Mouse (Mus musculus): ENCODE data around the gene Pmvk.

Pmvk gene

DNA sequence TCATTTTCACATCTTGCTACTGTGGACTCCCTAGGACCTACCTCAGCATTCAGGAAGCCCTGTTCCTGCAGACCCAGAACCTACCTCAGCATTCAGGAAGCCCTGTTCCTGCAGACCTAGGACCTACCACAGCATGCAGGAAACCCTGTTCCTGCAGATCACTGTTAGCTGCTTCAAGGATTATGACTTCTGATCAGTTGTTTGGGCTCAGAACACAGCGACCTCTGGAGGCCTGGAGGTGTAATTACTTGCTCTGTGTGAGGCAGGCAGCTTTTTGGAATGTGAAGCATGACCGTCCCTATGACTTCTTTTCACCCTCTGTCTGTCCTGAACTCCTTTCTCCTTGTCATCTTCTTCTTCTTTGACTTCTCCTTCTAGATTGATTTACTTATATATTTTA, 27.1 kb downstream of the Pmvk start:
- DNase-seq (ENCODE audit: low spot score in 2 of 2), result no peak

DNA sequence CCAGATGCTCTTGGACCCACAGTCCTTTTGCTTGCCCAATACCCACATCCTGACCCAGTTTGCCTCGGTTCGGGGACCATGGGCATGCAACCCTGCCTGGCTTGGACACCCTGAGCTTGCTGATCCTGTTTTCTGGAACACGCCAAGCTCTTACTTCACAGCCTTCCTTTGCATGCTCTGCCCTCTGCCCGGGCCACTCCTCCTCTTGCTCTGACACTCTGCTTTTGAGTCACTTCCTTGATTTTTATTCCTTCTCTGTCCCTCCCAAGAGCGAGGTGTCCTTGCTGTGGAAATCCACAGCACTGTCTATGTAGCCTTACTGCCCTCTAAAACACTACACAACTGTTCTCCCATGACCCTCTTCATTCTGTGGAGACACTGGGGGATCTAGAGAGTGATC, 27.9 kb downstream of the Pmvk start:
- DNase-seq (ENCODE audit: low spot score in 2 of 2), result no peak

DNA sequence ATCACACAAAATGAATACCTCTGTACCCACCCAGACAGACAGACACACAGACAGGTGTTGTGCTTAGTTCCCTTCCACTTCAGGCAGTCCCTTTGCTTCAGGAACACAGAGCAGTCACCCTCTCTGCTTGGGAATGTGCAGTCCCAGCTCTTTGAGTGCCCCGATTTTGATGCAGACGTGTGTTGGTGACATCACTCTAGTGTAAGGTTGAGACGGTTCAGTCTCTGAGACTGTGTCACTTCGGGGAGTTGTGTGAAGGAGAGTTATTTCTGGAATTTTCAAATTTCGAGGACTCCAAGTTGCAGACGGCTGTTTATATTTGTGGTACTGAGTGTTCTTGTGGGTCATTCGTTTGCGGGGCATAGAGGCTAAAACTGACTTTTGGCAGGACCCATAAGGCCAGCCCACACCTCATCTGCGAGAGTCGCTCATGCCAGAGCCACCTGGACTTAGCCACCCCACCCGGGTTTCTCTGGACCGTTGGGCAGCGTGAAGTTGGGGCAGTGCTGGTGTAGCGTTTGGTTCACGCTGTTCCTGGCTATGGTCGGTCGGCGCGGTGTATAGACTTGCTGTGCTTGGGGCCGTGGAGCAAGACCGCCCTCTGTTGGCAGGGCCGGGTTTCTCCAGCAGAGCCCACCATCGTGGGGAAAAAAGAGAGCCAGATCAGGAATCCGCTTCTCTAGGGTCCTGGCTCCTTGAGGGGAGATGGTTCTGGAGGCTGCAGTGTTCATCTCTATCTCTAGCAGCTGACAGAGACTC, 30.6 kb downstream of the Pmvk start:
- peak; percentile 43 to 62 for DNase-seq (ENCODE audit: low spot score in 2 of 2)

DNA sequence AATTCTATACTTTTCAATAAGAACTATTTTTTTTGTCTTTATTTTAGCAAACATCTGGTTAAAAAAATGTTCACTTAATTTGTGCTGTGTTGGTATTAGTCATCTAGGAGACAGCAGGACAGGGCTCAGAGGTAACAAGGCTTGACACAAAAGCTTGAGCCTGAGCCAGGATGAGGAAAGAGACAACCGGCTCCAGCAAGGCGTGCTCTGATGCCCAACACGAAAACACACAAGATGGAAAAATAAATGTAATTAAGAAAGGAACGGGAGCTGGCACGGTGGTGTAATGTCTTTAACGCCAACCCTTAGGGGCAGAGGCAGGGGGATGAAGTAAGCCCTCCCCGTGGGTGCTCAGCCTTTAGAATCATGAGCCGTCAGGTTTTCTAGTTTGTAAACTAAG, 31.8 kb downstream of the Pmvk start:
- no peak for DNase-seq (ENCODE audit: low spot score in 2 of 2)

DNA sequence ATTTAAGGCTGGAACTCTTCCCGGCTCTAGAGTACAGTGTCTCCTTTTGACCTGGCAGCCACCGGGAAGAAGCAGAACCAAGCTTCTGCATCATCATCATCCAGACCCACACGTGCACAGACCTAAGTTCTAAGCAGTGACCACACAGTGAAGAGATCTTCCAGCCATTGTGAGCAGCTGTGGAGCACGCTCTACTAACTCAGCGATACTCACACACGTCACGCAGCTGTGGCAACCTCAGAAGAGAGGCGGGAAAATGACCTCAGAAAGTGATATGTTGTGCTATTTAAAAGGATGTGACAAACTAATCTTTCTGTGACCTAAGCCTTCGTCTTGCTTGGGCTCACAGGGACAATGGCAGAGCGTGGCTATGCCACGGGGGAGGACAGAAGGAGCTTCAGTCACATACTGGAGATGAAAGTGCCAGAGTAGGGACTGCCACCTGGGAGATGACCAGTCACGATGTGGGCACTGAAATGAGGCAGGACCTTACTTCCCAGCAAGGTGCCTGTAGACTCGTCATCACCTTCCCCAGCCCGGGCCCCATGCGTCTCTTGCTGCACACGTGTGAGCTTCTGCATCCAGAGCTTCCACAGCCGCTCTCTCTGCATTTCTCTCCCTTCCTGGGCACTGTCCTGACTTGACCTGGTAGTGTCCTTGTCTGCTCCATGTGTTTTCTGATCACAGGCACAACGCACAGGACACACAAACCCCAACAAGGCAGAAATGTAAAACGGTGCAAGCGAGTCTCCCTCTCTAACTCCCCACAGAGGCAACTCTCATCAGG, 32.8 kb downstream of the Pmvk start:
- no peak for DNase-seq (ENCODE audit: low spot score in 2 of 2)

DNA sequence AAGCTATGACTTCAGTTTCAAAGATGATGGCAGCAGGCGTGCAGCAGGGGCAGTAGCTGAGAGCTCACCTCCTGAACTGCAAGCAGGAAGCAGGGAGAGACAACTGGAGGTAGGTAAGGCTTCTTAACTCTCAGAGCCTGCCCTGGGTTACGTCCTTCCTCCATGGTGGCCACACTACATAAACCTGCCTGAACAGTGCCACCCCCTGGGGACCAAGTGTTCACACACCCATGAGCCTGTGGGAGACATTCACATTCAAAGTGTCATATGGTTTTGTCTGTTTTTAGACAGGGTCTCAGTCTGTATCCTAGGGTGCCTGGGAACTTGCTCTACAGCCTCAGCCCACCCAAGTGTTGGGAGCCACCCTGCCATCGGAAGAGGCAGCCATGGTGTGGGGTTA, 36.4 kb downstream of the Pmvk start:
- DNase-seq (ENCODE audit: low spot score in 2 of 2), result no peak

DNA sequence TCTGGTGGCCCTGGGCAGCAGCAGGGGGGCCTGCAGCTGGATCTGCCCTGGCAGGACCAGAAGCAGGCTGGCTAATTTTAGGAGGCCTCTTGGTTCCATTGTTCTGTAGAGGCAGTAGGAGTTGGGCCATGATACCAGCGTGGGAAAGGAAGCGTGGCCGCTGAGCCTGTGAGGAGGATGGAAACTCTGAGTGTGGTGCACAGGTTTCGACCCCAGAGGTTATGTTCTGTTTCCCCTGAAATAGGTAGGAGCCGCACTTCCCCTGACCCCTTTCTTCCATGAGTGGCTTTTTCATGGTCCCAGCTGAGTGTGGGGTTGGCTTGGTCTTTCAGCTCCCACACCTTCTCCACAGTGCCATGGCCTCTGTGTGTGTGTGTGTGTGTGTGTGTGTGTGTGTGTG, 37.2 kb downstream of the Pmvk start:
- DNase-seq (ENCODE audit: low spot score in 2 of 2), result no peak

DNA sequence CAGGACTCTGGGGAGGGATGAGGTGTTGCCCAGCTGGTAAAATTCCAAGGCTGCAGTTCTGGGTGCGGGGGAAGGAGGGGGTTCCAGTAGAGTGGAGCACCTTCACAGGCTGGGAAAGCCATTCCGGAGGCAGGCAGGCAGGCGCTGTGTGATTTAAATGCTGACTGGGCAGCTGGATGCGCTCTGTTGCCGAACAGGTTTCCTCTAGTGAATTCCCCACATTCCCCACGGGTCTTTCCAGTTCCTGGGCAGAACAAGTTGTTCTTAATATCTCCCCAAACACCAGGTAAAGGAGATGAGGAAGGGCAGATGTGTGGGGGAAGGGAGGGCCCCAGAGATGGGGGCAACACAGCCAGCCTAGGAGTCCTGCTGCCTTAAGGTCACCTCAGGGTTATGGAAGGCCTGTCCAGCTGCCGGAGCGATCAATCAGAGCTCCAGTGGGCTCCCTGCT, 38.4 kb downstream of the Pmvk start:
- DNase-seq (ENCODE audit: low spot score in 2 of 2), result no peak

DNA sequence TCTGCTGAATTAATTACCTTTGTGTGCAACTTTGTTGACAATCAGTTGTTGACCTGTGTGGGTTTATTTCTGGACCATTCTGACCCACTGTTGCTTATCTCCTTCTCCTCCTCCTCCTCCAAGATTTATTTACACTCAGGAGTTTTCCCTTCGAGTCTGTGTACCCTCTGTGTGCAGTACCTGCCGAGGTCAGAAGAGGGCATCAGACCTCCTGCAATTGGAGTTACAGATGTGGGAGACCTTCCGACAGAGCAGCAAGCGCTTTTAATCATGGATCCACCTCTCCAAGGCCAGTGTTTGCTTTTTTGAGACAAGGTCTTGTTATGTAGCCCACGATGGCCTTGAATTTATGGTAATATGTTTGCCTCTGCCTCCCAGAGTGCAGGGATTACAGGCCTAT, 40.3 kb downstream of the Pmvk start:
- DNase-seq (ENCODE audit: low spot score in 2 of 2), result no peak

DNA sequence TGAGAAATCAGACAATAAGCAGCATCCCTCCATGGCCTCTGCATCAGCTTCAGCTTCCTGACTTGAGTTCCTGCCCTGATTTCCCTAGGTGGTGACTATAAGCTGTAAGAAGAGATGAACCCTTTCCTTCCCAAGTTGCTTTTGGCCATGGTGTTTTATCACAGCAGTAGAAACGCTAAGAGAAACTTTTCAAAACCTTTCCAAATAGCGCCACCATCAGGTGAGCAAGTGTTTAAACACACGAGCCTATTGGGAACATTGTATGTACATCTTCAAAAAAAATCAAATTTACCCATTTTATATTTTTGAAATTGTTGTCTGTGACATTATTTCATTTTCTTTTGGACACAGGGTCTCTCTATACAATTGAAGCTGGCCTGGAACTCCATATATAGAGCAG, 42.0 kb downstream of the Pmvk start:
- DNase-seq (ENCODE audit: low spot score in 2 of 2), result no peak

DNA sequence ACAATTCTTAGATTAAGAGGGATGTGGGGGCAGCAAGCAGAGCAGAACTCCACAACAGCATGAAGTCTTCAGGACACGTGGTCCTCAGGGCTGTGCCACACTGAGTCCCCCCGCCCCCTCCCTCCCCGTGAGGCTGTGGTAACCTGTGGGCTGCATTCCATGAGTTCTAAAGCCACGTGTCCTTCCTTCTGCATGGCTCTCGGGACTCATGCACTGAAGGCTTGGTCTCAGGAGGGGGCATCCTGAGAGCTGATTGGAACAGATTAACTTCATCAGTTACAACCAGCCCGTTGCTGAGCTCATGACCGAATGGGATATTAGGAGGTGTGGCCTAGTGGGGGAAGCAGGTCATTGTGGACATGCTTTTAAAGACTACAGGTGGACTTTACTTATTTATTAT, 45.4 kb downstream of the Pmvk start:
- DNase-seq (ENCODE audit: low spot score in 2 of 2), result no peak

DNA sequence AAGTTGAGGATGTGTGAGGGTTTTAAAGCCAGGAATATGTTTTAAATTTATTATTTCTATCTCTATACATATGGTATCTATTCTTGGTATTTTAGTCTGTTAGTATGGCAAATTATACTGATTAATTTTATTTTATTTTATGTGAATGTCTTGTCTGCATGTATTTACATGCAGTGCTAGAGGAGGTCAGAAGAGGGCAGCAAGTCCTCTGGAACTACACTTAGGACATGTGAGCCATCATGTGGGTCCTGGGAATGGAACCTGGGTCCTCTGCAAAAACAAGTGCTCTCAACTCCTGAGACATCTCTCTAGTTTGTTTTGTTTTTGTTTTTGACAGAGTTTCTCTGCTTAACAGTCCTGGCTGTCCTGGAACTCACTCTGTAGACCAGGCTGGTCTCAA, 47.1 kb downstream of the Pmvk start:
- no peak for DNase-seq (ENCODE audit: low spot score in 2 of 2)

DNA sequence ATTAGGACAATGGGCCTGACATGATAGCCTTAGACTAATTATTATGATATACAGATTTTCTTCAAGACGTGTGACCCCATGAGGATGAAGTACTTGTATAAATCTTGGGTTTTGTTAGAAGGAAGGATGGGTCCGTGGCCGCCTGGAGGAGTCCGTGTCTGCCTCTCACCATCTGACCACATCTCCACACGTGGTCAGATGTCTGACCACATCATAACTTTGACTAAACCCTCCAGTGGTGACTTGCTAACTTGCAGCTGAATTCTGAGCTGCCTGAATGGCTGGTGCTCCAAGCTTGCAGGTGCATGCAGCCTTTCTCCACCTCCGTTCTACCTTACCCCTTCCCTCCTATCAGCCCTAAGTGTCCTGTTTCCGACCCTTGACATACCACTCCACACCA, 48.2 kb downstream of the Pmvk start:
- no peak for DNase-seq (ENCODE audit: low spot score in 2 of 2)

DNA sequence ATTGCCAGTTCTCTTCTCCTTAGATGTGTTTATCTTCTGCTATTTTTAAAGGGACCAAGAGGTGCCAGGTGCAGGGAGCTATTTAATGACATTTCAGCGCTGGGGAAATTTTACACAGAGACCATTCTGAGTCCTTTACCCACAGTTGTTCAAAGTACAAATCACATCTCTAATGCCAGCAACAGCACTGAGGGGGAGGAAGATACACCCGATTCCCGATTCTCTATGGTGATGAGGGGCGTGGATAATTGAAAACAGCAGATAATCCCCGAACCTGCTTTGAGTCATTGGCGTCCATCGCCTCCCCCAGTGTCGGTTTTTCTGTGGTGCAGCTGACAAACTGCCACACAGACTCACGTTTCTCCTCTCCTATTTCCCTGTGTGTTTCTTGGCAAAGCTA, 53.7 kb downstream of the Pmvk start:
- DNase-seq (ENCODE audit: low spot score in 2 of 2), result peak in 1 of 2 experiments; percentile 25

DNA sequence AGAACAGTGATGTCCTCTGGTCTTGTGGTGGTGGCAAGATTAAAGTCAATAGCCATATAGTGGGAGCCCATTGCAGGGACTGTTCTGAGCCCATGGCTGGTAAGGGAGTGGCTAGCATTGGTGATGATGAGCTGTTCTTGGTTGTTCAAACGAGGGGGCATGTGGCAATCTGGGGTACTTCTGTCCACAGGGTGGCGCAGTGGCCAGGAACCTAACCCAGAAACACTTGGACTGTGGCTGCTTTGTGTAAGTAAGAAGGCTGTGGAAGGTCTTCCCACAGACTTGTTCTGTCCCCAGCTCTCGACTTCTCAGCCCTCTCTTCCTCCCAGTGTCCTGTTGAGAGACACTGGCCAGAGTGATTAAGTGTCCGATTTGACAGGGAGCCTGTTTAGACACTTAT, 56.6 kb downstream of the Pmvk start:
- peak; percentile 56 to 75 for DNase-seq (ENCODE audit: low spot score in 2 of 2)

DNA sequence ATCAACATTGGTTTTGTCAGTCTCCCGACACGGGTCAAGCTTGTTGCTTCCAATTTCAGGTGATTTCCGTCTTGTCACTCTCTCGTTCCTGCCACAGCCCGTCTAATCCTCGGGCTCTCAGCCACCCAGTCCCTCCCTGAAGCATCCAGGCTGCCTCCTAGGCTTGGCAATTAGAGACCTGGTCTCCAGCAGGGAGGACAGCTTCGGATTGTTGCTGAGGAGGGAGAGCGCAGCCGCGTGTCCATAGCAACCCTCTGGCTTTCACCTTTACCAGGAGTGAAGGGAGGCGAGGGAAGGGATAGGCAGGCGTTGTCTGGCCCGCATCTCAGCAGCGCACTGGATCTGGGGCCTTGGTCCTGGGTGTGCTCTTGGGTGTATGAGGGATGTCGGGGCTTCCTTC, 57.1 kb downstream of the Pmvk start:
- DNase-seq (ENCODE audit: low spot score in 2 of 2), result no peak

DNA sequence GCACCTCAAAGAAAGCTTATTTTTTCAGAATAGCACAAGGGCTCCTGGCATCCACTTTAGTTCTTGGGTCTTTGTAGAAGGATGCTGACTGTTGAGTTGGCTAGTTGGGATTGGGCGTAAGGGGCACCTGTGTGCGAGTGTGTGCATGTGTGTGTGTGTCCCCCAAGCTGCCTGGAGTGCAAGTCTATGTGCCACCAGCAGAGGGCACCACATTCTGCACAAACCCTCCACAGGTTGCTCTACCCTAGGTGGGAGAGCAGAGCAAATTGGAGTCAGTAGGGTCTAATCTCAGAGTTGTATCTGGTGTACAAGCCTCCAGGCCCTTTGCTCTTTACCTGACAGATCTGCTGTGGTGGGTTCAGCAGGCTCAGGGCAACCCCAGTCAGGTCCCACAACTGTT, 57.9 kb downstream of the Pmvk start:
- no peak for DNase-seq (ENCODE audit: low spot score in 2 of 2)

DNA sequence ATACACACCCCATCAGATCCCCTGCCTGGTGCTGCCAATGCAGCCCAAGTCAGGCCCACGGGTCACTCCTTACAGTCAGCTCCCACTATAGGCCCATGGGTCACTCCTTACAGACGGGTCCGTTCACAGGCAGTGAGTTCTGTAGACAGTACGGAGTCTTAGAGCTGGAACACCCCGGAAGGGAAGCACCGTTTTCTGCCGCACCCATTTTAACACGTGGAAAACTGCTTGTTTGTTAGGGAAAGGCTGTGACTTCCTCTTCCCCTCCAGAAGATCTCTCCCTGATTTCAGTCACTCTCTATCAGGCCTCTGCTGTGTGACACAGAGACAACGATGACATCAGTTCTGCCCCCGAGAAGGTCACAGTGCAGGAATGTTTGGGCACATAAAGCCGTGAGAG, 61.1 kb downstream of the Pmvk start:
- no peak for DNase-seq (ENCODE audit: low spot score in 2 of 2)

DNA sequence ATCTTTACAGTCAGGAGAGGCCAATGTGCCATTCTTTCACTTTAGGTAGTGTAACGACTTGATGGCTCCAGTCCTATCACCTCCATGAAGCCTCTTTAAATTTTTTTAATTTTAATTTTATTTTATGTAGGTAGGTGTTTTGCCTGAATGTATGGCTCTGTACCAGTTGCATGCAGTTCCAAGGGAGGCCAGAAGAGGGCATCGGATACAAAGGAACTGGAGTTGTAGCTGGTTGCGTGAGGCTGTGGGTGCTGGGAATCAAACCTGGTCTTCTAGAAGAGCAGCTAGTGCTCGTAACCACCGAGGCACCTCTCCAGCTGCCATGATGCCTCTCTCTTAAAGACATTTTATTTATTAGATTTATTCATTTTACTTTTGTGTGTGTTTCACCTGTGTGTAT, 62.0 kb downstream of the Pmvk start:
- no peak for DNase-seq (ENCODE audit: low spot score in 2 of 2)
